Comparison of ENCODE assay signal across 11 mouse cellular contexts in genomic region chr6:89024101-89024650, GRCm38 (mm10).
A peak's percentile ranks its signal among the peaks of the same experiment; 100 is the strongest.
DNase-seq lines count a peak whose midpoint lies in the region; ATAC-seq lines count a peak whose summit lies in the region.
"Had no signal": no experiment of that assay in that cellular context is flagged by ENCODE, and none has a peak within 500 bp of the region (broad histone marks: within the 10 kb centered on the region; RNA-seq: fewer than 3 reads in every experiment).

No protein-coding gene starts in this region.

- H3K27me3 ChIP-seq in hindbrain, embryonic 10.5 days (ENCODE audit: insufficient read depth, poor library complexity, severe bottlenecking), result peaks cover 57% of the 10 kb centered on the region
- peaks cover 56% of the 10 kb centered on the region for H3K27me3 ChIP-seq in neural tube, embryonic 12.5 days (replicated peaks)

- H3K4me2 ChIP-seq in neural tube, embryonic 12.5 days (replicated peaks), result no peak overlapping the region
- H3K4me2 ChIP-seq: embryonic facial prominence, embryonic 13.5 days had no signal

- ATAC-seq in neural tube, embryonic 12.5 days (ENCODE audit: low FRiP score, low read depth), result peak; percentile 68; the same call in 1 of the 2 replicates

- no peak overlapping the region for H3K9ac ChIP-seq in neural tube, embryonic 12.5 days
- H3K9ac ChIP-seq: embryonic facial prominence, embryonic 13.5 days had no signal

- peak overlapping the region; percentile 59 for H3K27ac ChIP-seq in hindbrain, embryonic 10.5 days
- no peak overlapping the region for H3K27ac ChIP-seq in neural tube, embryonic 12.5 days
- H3K27ac ChIP-seq: embryonic facial prominence, embryonic 13.5 days had no signal

- no peaks in the 10 kb centered on the region for H3K36me3 ChIP-seq in hindbrain, embryonic 10.5 days
- H3K36me3 ChIP-seq in neural tube, embryonic 12.5 days, result no peaks in the 10 kb centered on the region
- H3K36me3 ChIP-seq: embryonic facial prominence, embryonic 13.5 days had no signal

- no peaks in the 10 kb centered on the region for H3K9me3 ChIP-seq in hindbrain, embryonic 10.5 days
- no peaks in the 10 kb centered on the region for H3K9me3 ChIP-seq in neural tube, embryonic 12.5 days
- H3K9me3 ChIP-seq: embryonic facial prominence, embryonic 13.5 days had no signal

- no peak overlapping the region for H3K4me3 ChIP-seq in hindbrain, embryonic 10.5 days
- no peak overlapping the region for H3K4me3 ChIP-seq in neural tube, embryonic 12.5 days
- H3K4me3 ChIP-seq: embryonic facial prominence, embryonic 13.5 days had no signal

- peak; percentile 20 to 21 for DNase-seq in kidney, postnatal 4 days
- DNase-seq in kidney, postnatal 14 days, result no peak
- DNase-seq in R1 (ENCODE audit: low read depth, low spot score), result peak; percentile 14
- no peak for DNase-seq in hindbrain, embryonic 10.5 days (ENCODE audit: low spot score)
- no peak for DNase-seq in ovary, postnatal 10 days (ENCODE audit: low spot score)
- DNase-seq in kidney, adult 8-10 months, result no peak
- DNase-seq in adrenal gland, postnatal 14 days, result no peak
- DNase-seq: kidney, adult 9 months; lung, adult 2 months had no signal

- peaks cover 35% of the 10 kb centered on the region for H3K4me1 ChIP-seq in hindbrain, embryonic 10.5 days (replicated peaks)
- H3K4me1 ChIP-seq in neural tube, embryonic 12.5 days, result no peaks in the 10 kb centered on the region

- 34% methylated on average over 11 of the region's 11 CpGs for WGBS in hindbrain, embryonic 10.5 days
- 16% methylated on average over 11 of the region's 11 CpGs for WGBS in neural tube, embryonic 12.5 days

Comparison
In these comparisons a context has a peak if more than half of its experiments do, and no peak if none do; other contexts are left out.
1. DNase-seq: peak in kidney, postnatal 4 days (2 of 2) and R1 (single experiment); none in kidney, postnatal 14 days (single experiment), hindbrain, embryonic 10.5 days (single experiment), ovary, postnatal 10 days (single experiment), kidney, adult 8-10 months (0 of 2) and adrenal gland, postnatal 14 days (single experiment).